Mouse (Mus musculus) liver, postnatal 0 days (tissue): ENCODE measurements around the gene Olfr508.

Experiments
- CTCF ChIP-seq: sonication (generic); IDR thresholded peaks from 2 replicates; pipeline ENCODE4 v1.5.1; 2016; ENCODE audit warnings: antibody characterized with exemption, low read depth
- EP300 ChIP-seq: IDR thresholded peaks from 2 replicates; pipeline ENCODE4 v1.6.1; 2016; ENCODE audit warnings: antibody characterized with exemption, low read depth, mild to moderate bottlenecking

GRCm38 (mm10) chr7:108629694-108630093 lies at the start of gene Olfr508:
- TF ChIP-seq CTCF (no peak), EP300 (no peak)
